Mouse (Mus musculus): Measurements from ENCODE around the gene Olfr733.

Olfr733 gene

DNA sequence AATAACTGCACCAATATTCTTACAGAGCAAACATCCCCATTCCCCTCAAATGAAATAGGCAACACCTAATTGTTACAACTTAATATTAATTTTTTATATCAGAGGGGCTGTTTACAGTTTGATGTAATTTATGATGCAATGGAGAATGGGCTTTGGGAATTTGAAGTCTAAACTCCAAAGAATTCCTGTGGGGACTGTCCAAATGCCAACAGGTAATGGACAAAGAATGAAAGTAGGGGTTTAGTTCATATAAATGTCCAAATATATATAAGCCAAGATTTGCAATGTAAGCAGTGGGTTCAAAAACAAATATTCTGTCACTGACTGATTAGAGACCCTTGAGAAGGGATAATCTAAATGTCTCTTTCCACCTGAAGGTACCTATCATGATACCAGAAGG, at the start of gene Olfr733:
Olfr733 (minus strand) TSS at position 101 of the 400 bp plus-strand sequence.
- DNase-seq = no peak

- no peak for DNase-seq
Observed at GRCm38 (mm10) chr14:50348796-50349195, 47.5 kb upstream of the Olfr733 start, which contains the start of gene Olfr735. Gene Olfr735 (minus strand): TSS chr14:50348872.

DNA sequence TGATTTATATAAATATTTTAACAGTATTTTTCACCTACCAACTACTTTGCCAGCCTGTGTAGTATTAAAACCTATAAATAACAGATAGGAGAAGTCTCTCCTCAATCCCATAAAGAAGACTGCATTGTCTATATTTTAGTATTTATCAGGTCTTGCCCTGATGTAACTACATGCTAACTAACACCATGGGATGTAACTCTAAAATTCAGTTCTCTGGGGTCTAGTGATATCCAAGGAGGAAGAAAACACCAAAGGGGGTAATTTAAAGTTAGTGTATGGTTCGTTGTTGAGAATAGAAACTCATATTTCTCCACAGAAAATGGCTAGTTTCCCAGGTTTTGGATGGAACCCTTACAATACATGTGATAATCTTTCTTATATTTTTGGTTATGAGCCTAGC, 25.3 kb upstream of the Olfr733 start, which contains the start of gene Olfr734:
Olfr734 (minus strand) TSS at position 101 of the 400 bp plus-strand sequence.
- no peak for DNase-seq

DNA sequence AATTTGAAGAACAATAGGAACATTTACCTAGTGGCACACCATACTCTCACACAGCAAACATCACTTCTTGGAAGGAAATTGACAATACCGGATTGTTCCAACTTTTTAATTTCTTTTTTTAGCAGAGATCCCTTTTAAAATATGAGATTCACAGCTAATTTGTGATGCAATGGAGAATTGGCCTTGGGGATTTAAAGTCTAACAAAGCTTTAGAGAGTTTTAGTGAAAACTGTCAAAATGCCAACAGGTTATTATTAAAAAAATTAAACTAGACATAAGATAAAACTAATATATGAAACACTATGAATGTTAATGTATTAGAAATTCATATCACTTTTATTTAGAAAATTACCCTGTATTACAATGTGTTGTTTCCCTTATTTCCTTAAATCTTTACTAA, 17.2 kb downstream of the Olfr733 start, which contains the start of gene Olfr732:
Olfr732 (minus strand) TSS at position 101 of the 400 bp plus-strand sequence.
- DNase-seq = no peak

Data from kidney, postnatal 4 days (tissue).